15 mouse cellular contexts compared by ENCODE assay signal in the genomic region with DNA sequence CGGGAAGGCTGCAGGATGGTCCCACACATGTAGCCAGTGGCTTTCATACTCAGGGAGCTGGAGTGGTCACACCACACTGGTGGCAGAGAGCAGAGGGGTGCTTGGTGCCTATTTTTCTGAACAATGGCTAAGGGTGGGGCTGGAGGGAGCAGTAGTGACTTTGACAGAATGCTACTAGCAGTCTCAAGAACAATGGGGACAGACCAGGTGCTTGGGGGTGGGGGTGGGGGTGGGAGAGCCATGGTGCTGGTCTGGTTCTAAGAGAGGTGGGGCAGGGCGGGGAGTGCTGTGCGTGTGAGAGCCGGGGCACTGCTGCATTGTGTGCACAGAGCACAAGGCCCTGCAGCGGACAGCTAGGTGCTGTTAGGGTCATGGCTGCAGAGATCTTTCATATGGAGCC.
"Had no signal": no experiment of that assay in that cellular context is flagged by ENCODE, and none has a peak within 500 bp of the region (broad histone marks: within the 10 kb centered on the region; RNA-seq: fewer than 3 reads in every experiment).

No protein-coding gene starts in this region.

- DNase-seq: kidney, adult 2 months; kidney, postnatal 14 days; liver; liver, embryonic 13.5 days; lung, adult 2 months; lung, postnatal 10 days; right cerebral cortex, adult 18-20 months; thymus, postnatal 4 days had no signal

- H3K4me2 ChIP-seq: kidney, embryonic 15.5 days; limb, embryonic 12.5 days; liver, embryonic 13.5 days; midbrain, embryonic 12.5 days; neural tube, embryonic 15.5 days had no signal

- H3K27ac ChIP-seq: kidney, embryonic 15.5 days; limb, embryonic 12.5 days; liver, embryonic 13.5 days; macrophage; midbrain, embryonic 12.5 days; neural tube, embryonic 15.5 days had no signal

- H3K27me3 ChIP-seq: kidney, embryonic 15.5 days; limb, embryonic 12.5 days; liver, embryonic 13.5 days; megakaryocyte, embryonic 14.5 days; midbrain, embryonic 12.5 days; neural tube, embryonic 15.5 days had no signal

- H3K4me1 ChIP-seq: neural tube, embryonic 15.5 days had no signal

- ATAC-seq: midbrain, embryonic 16.5 days had no signal

- H3K4me3 ChIP-seq: kidney, embryonic 15.5 days; limb, embryonic 12.5 days; liver, embryonic 13.5 days; megakaryocyte, embryonic 14.5 days; midbrain, embryonic 12.5 days; neural tube, embryonic 15.5 days had no signal

- H3K9ac ChIP-seq: kidney, embryonic 15.5 days; limb, embryonic 12.5 days; liver, embryonic 13.5 days; midbrain, embryonic 12.5 days; neural tube, embryonic 15.5 days had no signal

- H3K9me3 ChIP-seq: kidney, embryonic 15.5 days; limb, embryonic 12.5 days; liver, embryonic 13.5 days; megakaryocyte, embryonic 14.5 days; midbrain, embryonic 12.5 days; neural tube, embryonic 15.5 days had no signal
